Mouse (Mus musculus): Measurements from ENCODE around the gene Slc22a6. TPM values are rescaled to one million over a fixed set of nuclear protein-coding genes. Genes with fewer than 3 reads are reported as not detected.

Slc22a6 gene
- polyA plus RNA-seq, 1 experiment = 6.5 TPM

- Histone ChIP-seq H3K4me1 (ENCODE audit: control insufficient read depth, insufficient read depth, low read length) (peaks cover 6% of the 10 kb centered on the region; the same call in 1 of the 2 replicates), H3K4me3 (ENCODE audit: insufficient read depth, low read length) (peak overlapping the region; percentile 53), H3K27ac (ENCODE audit: insufficient read depth, low read length) (peak overlapping the region; percentile 98)
- TF ChIP-seq CTCF (IDR thresholded peaks at IDR 0.05; ENCODE audit: extremely low read depth, insufficient read depth, low read length) (no peak), POLR2A (IDR thresholded peaks at IDR 0.05; ENCODE audit: extremely low read depth, insufficient read depth, low read length) (0 out of 2 replicates have a peak, but pooled peaks have one; percentile 6)
These were observed 47.0 kb downstream of the Slc22a6 start for GRCm38 (mm10) chr19:8664859-8665258.

DNA sequence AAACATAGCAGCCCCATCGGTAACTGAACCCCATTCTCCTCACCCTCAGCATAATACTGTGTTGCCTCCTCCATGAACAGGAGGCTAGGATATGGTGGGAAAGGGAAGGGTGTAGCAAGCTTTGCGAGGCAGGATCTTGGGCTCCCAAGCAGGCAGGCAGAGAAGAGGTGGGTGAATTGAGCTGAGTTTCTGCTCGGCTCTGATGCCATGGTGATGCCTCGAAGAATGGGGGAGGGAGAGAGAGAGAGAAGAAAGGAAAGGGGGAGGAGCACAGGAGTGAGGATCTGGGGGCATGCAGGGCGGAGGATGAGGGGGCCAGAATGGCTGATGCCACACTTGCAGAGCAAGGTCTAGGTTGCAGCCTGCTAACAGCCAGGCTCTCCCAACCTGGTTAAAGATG is 47.9 kb downstream of the Slc22a6 start:
- Histone ChIP-seq H3K27ac (ENCODE audit: insufficient read depth, low read length) (peak overlapping the region; percentile 98), H3K4me1 (ENCODE audit: control insufficient read depth, insufficient read depth, low read length) (peaks cover 6% of the 10 kb centered on the region; the same call in 1 of the 2 replicates), H3K4me3 (ENCODE audit: insufficient read depth, low read length) (peak overlapping the region; percentile 53)
- TF ChIP-seq CTCF (IDR thresholded peaks at IDR 0.05; ENCODE audit: extremely low read depth, insufficient read depth, low read length) (no peak), POLR2A (IDR thresholded peaks at IDR 0.05; ENCODE audit: extremely low read depth, insufficient read depth, low read length) (peak; percentile 92)

- Histone ChIP-seq H3K4me1 (ENCODE audit: control insufficient read depth, insufficient read depth, low read length) (peaks cover 2% of the 10 kb centered on the region), H3K27ac (ENCODE audit: insufficient read depth, low read length) (no peak overlapping the region), H3K4me3 (ENCODE audit: insufficient read depth, low read length) (no peak overlapping the region)
- TF ChIP-seq CTCF (IDR thresholded peaks at IDR 0.05; ENCODE audit: extremely low read depth, insufficient read depth, low read length) (no peak), POLR2A (IDR thresholded peaks at IDR 0.05; ENCODE audit: extremely low read depth, insufficient read depth, low read length) (no peak)
These were observed 55.0 kb downstream of the Slc22a6 start for GRCm38 (mm10) chr19:8672859-8673258.

GRCm38 (mm10) chr19:8673336-8674063 is 55.7 kb downstream of the Slc22a6 start:
- Histone ChIP-seq H3K4me1 (ENCODE audit: control insufficient read depth, insufficient read depth, low read length) (peaks cover 2% of the 10 kb centered on the region), H3K4me3 (ENCODE audit: insufficient read depth, low read length) (no peak overlapping the region), H3K27ac (ENCODE audit: insufficient read depth, low read length) (no peak overlapping the region)
- TF ChIP-seq CTCF (IDR thresholded peaks at IDR 0.05; ENCODE audit: extremely low read depth, insufficient read depth, low read length) (no peak), POLR2A (IDR thresholded peaks at IDR 0.05; ENCODE audit: extremely low read depth, insufficient read depth, low read length) (no peak)

Other genes with a start within 250 kb of the Slc22a6 start
- 0.04 TPM in 1 of 2 replicates, not detected in the other for gene Slc22a30, start 212.9 kb upstream of the Slc22a6 start, polyA plus RNA-seq (2012; rRNA removed)
- gene Slc22a8, start 26.8 kb upstream of the Slc22a6 start, polyA plus RNA-seq (2012; rRNA removed) = 23.4 and 23.9 TPM in 2 replicates
- gene Chrm1, start 45.8 kb downstream of the Slc22a6 start, polyA plus RNA-seq (2012; rRNA removed) = 109 and 117 TPM in 2 replicates
- 200 TPM in 2 replicates for gene Slc3a2, start 105.3 kb downstream of the Slc22a6 start, polyA plus RNA-seq (2012; rRNA removed)
- 50.2 and 51.3 TPM in 2 replicates for gene Wdr74, start 117.8 kb downstream of the Slc22a6 start, polyA plus RNA-seq (2012; rRNA removed)
- 0.59 TPM in 1 of 2 replicates, not detected in the other for gene 1700092M07Rik, start 122.7 kb downstream of the Slc22a6 start, polyA plus RNA-seq (2012; rRNA removed)
- 106 and 109 TPM in 2 replicates for gene Stx5a, start 123.4 kb downstream of the Slc22a6 start, polyA plus RNA-seq (2012; rRNA removed)
- 121 and 127 TPM in 2 replicates for gene Nxf1, start 139.0 kb downstream of the Slc22a6 start, polyA plus RNA-seq (2012; rRNA removed)
- 134 and 142 TPM in 2 replicates for gene Tmem223, start 153.0 kb downstream of the Slc22a6 start, polyA plus RNA-seq (2012; rRNA removed)
- gene Tmem179b, start 156.4 kb downstream of the Slc22a6 start, polyA plus RNA-seq (2012; rRNA removed) = 18.7 and 18.8 TPM in 2 replicates
- 15.1 and 15.5 TPM in 2 replicates for gene Taf6l, start 168.4 kb downstream of the Slc22a6 start, polyA plus RNA-seq (2012; rRNA removed)
- gene Polr2g, start 180.5 kb downstream of the Slc22a6 start, polyA plus RNA-seq (2012; rRNA removed) = 177 and 184 TPM in 2 replicates
- 4.0 TPM in 2 replicates for gene Zbtb3, start 184.5 kb downstream of the Slc22a6 start, polyA plus RNA-seq (2012; rRNA removed)
- 29.0 and 29.5 TPM in 2 replicates for gene Ttc9c, start 201.3 kb downstream of the Slc22a6 start, polyA plus RNA-seq (2012; rRNA removed)
- 78.5 and 85.1 TPM in 2 replicates for gene Hnrnpul2, start 202.0 kb downstream of the Slc22a6 start, polyA plus RNA-seq (2012; rRNA removed)
- not detected in 2 replicates for gene AC129217.1, start 211.7 kb downstream of the Slc22a6 start, polyA plus RNA-seq (2012; rRNA removed)
- 135 and 137 TPM in 2 replicates for gene Bscl2, start 219.4 kb downstream of the Slc22a6 start, polyA plus RNA-seq (2012; rRNA removed)
- gene Gng3, start 221.2 kb downstream of the Slc22a6 start, polyA plus RNA-seq (2012; rRNA removed) = 275 and 293 TPM in 2 replicates
- 1.0 and 1.3 TPM in 2 replicates for gene Lrrn4cl, start 232.7 kb downstream of the Slc22a6 start, polyA plus RNA-seq (2012; rRNA removed)